Mouse (Mus musculus): Measurements from ENCODE around the gene Aadacl3.

DNA sequence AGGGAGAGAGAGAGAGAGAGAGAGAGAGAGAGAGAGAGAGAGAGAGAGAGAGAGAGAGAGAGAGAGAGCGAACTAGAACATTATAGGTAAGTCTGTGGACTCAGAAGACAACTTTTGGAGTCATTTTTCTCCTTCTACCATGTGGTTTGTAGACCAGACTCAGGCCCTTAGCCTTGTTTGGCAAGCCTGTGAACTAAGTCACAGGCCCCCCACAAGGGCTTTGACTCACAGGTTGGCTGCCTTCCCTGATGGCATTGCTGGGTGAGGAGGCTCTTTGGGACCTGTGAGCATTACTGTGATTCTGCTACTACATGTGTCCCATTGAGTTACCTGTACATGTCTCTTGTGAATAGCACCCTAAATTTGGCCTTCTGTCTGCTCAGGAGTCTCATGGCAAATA, 4.5 kb upstream of the Aadacl3 start:
- no peak for TF ChIP-seq POLR2A (IDR thresholded peaks at IDR 0.05; ENCODE audit: borderline replicate concordance, insufficient read depth, low read length)
- no peak for TF ChIP-seq CTCF (IDR thresholded peaks at IDR 0.05; ENCODE audit: borderline replicate concordance, insufficient read depth, low read depth, low read length)
